Mouse (Mus musculus) midbrain, postnatal 0 days (tissue): ENCODE results near the gene Vwa3a. TPM values are rescaled to one million over a fixed set of nuclear protein-coding genes. Genes with fewer than 3 reads are reported as not detected.

Experiments
- ATAC-seq: fragments of 200-750 bp; cut with Nextera tagmentation; 2 replicates; pipeline ENCODE4 v1.8.0; 2017; ENCODE audit warnings: moderate number of reproducible peaks, mild to moderate bottlenecking, moderate TSS enrichment, moderate library complexity; ENCODE audit not compliant: low FRiP score
- DNase-seq: peaks from one replicate; pipeline ENCODE4 v3.0.0-alpha.2; 2015; ENCODE audit warnings: low spot score
- H3K27ac ChIP-seq: fragments of 300-500 bp; sonication (generic); 2 replicates; pipeline ENCODE4 v1.5.1; 2014; ENCODE audit warnings: low read depth, mild to moderate bottlenecking, low read length, mixed read lengths
- H3K27me3 ChIP-seq: fragments of 300-500 bp; sonication (generic); 2 replicates; pipeline ENCODE4 v1.6.1; 2014; ENCODE audit warnings: low read length, control low read depth, mixed read lengths; ENCODE audit not compliant: insufficient read depth
- H3K36me3 ChIP-seq: fragments of 300-500 bp; sonication (generic); 2 replicates; pipeline ENCODE4 v1.6.1; 2014; ENCODE audit warnings: low read length, control low read depth, mixed read lengths; ENCODE audit not compliant: insufficient read depth
- H3K4me1 ChIP-seq: fragments of 300-500 bp; sonication (generic); 2 replicates; pipeline ENCODE4 v1.6.1; 2014; ENCODE audit warnings: mild to moderate bottlenecking, control low read depth, antibody characterized with exemption, low read length, mixed read lengths; ENCODE audit not compliant: insufficient read depth
- H3K4me2 ChIP-seq: fragments of 300-500 bp; sonication (generic); 2 replicates; pipeline ENCODE4 v1.6.1; 2014; ENCODE audit warnings: low read depth, mild to moderate bottlenecking, low read length, mixed read lengths; ENCODE audit not compliant: poor library complexity, severe bottlenecking
- H3K4me3 ChIP-seq: fragments of 300-500 bp; sonication (generic); 2 replicates; pipeline ENCODE4 v1.5.1; 2014; ENCODE audit warnings: low read depth, mild to moderate bottlenecking, low read length, moderate library complexity
- H3K9ac ChIP-seq: fragments of 300-500 bp; sonication (generic); replicated peaks from 2 replicates; pipeline ENCODE4 v1.6.1; 2014; ENCODE audit warnings: mild to moderate bottlenecking, low read length, moderate library complexity, mixed read lengths; ENCODE audit not compliant: poor library complexity, severe bottlenecking
- H3K9me3 ChIP-seq: fragments of 300-500 bp; sonication (generic); 2 replicates; pipeline ENCODE4 v1.6.1; 2016; ENCODE audit warnings: low read length, control low read depth
- CTCF ChIP-seq: IDR thresholded peaks from 2 replicates; pipeline ENCODE4 v1.5.1; 2016; ENCODE audit warnings: antibody characterized with exemption, mild to moderate bottlenecking
- WGBS: fragments of 180-500 bp; shearing (Covaris S2); extraction: QIAGEN DNeasy Blood & Tissue Kit; methylation state at CpG from one replicate; pipeline ENCODE4 v1.1.7; 2014; 5-methylcytosine and 5-hydroxymethylcytosine counted together
- polyA plus RNA-seq: library from polyadenylated mRNA; unstranded; fragments of >200 nt; fragmentation: Nextera tagmentation; extraction: Ambion mirVana; gene quantifications from 2 replicates; pipeline ENCODE4 v1.2.1, GENCODE M21; 2015
- total RNA-seq: library from RNA; depleted of rRNA; stranded (reverse); fragments of >200 nt; gene quantifications from 2 replicates; pipeline ENCODE4 v1.2.3, GENCODE M21; 2014; rRNA removed

The Vwa3a gene
- total and polyA plus RNA-seq, 2 experiments from 2014 or later, result 1.6 to 2.3 TPM

- no peaks in the 10 kb centered on the region for H3K4me1 ChIP-seq
- WGBS, result 97% methylated on average over 3 of the region's 3 CpGs
- no peak overlapping the region for H3K4me3 ChIP-seq
- ATAC-seq (no peak), DNase-seq (no peak)
- H3K27me3 ChIP-seq, result no peaks in the 10 kb centered on the region
- no peaks in the 10 kb centered on the region for H3K9me3 ChIP-seq
- H3K9ac ChIP-seq, result no peak overlapping the region
- H3K4me2 ChIP-seq, result no peak overlapping the region
- no peak for TF ChIP-seq CTCF
- no peak overlapping the region for H3K27ac ChIP-seq
- H3K36me3 ChIP-seq, result no peaks in the 10 kb centered on the region
Measured at GRCm38 (mm10) chr7:120850165-120850564, 111.0 kb downstream of the Vwa3a start.

Other genes starting within 250 kb of the Vwa3a start
- 166 and 169 TPM in 2 replicates for gene Uqcrc2, start 104.1 kb upstream of the Vwa3a start, total RNA-seq
- gene Uqcrc2, start 104.1 kb upstream of the Vwa3a start, polyA plus RNA-seq, result 238 and 250 TPM in 2 replicates
- gene Pdzd9, start 69.0 kb upstream of the Vwa3a start, total RNA-seq, result 0.33 TPM in 1 of 2 replicates, not detected in the other
- 0.36 and 0.63 TPM in 2 replicates for gene Pdzd9, start 69.0 kb upstream of the Vwa3a start, polyA plus RNA-seq
- gene Mosmo, start 61.7 kb upstream of the Vwa3a start, total RNA-seq, result 21.2 and 31.8 TPM in 2 replicates
- gene Mosmo, start 61.7 kb upstream of the Vwa3a start, polyA plus RNA-seq, result 11.5 TPM in 2 replicates
- not detected in 2 replicates for gene Gm5737, start 73.0 kb downstream of the Vwa3a start, total RNA-seq
- 0.22 TPM in 1 of 2 replicates, not detected in the other for gene Gm5737, start 73.0 kb downstream of the Vwa3a start, polyA plus RNA-seq
- gene Eef2k, start 103.5 kb downstream of the Vwa3a start, total RNA-seq, result 29.4 and 42.0 TPM in 2 replicates
- 30.7 and 31.1 TPM in 2 replicates for gene Eef2k, start 103.5 kb downstream of the Vwa3a start, polyA plus RNA-seq
- gene Polr3e, start 178.4 kb downstream of the Vwa3a start, total RNA-seq, result 29.4 and 30.6 TPM in 2 replicates
- 18.6 and 20.4 TPM in 2 replicates for gene Polr3e, start 178.4 kb downstream of the Vwa3a start, polyA plus RNA-seq
- gene Cdr2, start 243.0 kb downstream of the Vwa3a start, total RNA-seq, result 26.7 and 30.7 TPM in 2 replicates
- gene Cdr2, start 243.0 kb downstream of the Vwa3a start, polyA plus RNA-seq, result 8.4 and 9.1 TPM in 2 replicates
- 0.19 TPM in 1 of 2 replicates, not detected in the other for gene Mfsd13b, start 243.2 kb downstream of the Vwa3a start, total RNA-seq
- 0.18 and 0.26 TPM in 2 replicates for gene Mfsd13b, start 243.2 kb downstream of the Vwa3a start, polyA plus RNA-seq